Mouse (Mus musculus) leukemia stem cell, adult 10-12 weeks (primary cell): Measurements from ENCODE around the gene Spaca9. TPM values are rescaled to one million over a fixed set of nuclear protein-coding genes. Genes with fewer than 3 reads are reported as not detected.

Experiments used
- polyA plus RNA-seq: library from polyadenylated mRNA; stranded (reverse); fragments of >175 nt; gene quantifications from 2 replicates; pipeline ENCODE4 v1.2.3, GENCODE M21; 2012; ENCODE audit warnings: low replicate concordance

The Spaca9 gene
- polyA plus RNA-seq = not detected in 2 replicates

GRCm38 (mm10) chr2:28699361-28700335, at the start of gene Spaca9, which contains the start of gene Ak8:
TSS of gene Spaca9 (minus strand) at chr2:28699727.
TSS of gene Ak8 (plus strand) at chr2:28700164.

Other genes starting within 250 kb of the Spaca9 start
- gene 1700007K13Rik, start 233.4 kb downstream of the Spaca9 start, polyA plus RNA-seq = 0.32 TPM in 1 of 2 replicates, not detected in the other
- gene Mrps2, start 231.7 kb downstream of the Spaca9 start, polyA plus RNA-seq = 34.5 and 35.9 TPM in 2 replicates
- 1.3 TPM in 1 of 2 replicates, not detected in the other for gene Gbgt1, start 202.8 kb downstream of the Spaca9 start, polyA plus RNA-seq
- gene Gm10134, start 193.6 kb downstream of the Spaca9 start, polyA plus RNA-seq = not detected in 2 replicates
- gene Ralgds, start 186.6 kb downstream of the Spaca9 start, polyA plus RNA-seq = 8.7 and 10.7 TPM in 2 replicates
- not detected in 2 replicates for gene Cel, start 136.3 kb downstream of the Spaca9 start, polyA plus RNA-seq
- gene Gtf3c5, start 116.0 kb downstream of the Spaca9 start, polyA plus RNA-seq = 7.2 and 15.0 TPM in 2 replicates
- gene Gfi1b, start 77.7 kb downstream of the Spaca9 start, polyA plus RNA-seq = 124 and 376 TPM in 2 replicates
- gene Tsc1, start 58.5 kb downstream of the Spaca9 start, polyA plus RNA-seq = 1.7 and 6.7 TPM in 2 replicates
- gene Ak8, start 437 bp upstream of the Spaca9 start, polyA plus RNA-seq = 0.18 TPM in 1 of 2 replicates, not detected in the other
- gene Gtf3c4, start 140.6 kb upstream of the Spaca9 start, polyA plus RNA-seq = 18.0 and 22.4 TPM in 2 replicates
- gene Ddx31, start 140.7 kb upstream of the Spaca9 start, polyA plus RNA-seq = 1.2 and 8.3 TPM in 2 replicates
- not detected in 2 replicates for gene Barhl1, start 216.9 kb upstream of the Spaca9 start, polyA plus RNA-seq